Mouse (Mus musculus): ENCODE results near the gene Golga3.

DNA sequence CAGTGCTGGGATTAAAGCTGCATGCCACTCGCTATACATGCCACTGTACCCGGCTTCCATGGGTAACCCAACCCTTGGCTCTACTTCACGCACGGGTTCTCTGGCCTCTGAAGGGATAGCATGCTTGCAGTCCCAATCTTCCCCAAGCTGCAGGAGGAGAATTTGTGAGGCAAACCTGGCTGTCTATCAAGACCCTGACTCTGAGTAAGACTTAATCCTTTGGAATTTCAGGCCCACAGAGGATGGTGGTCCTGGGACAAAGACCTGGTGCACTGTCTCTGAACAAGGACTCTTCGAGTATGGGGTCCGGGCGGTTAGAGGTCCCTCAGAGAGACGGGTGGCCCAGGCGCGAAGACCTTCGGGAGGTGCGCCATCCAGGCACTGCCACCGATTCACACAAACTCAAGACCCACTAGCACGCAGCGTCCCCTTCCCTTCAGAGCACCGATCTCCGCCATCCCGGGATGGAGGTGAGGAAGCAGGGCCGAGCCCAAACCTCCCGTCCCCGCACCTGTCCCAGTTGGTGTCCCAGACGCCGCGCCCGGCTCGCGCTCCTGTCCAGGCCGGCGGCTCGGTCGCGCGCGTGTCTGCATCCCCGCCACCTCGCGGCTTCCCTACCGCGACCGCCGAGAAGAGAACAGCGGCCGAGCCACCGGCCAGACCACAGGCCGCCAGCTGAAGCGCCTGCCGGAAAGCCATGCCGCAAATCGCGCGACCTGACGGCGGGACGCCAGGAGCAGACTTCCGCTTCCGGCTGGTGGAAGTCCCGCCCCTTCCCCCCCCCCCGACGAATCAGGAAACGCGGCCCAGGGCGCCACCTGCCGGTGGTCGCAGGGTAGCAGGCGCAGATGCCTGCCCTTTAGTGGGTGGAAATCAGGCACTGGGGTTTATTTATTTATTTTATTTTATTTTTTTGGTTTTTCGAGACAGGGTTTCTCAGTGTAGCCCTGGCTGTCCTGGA lies 92.9 kb downstream of the Golga3 start, which contains the start of gene Pgam5:
- peak; percentile 94 for TF ChIP-seq CTCF (IDR thresholded peaks at IDR 0.05; ENCODE audit: extremely low read depth, insufficient read depth, insufficient read length, insufficient replicate concordance)
- TF ChIP-seq POLR2A (IDR thresholded peaks at IDR 0.05; ENCODE audit: low read depth, low read length): peak; percentile 37; the same call in 1 of the 2 replicates
